Mouse (Mus musculus): ENCODE results near the gene Slc9b2.

DNA sequence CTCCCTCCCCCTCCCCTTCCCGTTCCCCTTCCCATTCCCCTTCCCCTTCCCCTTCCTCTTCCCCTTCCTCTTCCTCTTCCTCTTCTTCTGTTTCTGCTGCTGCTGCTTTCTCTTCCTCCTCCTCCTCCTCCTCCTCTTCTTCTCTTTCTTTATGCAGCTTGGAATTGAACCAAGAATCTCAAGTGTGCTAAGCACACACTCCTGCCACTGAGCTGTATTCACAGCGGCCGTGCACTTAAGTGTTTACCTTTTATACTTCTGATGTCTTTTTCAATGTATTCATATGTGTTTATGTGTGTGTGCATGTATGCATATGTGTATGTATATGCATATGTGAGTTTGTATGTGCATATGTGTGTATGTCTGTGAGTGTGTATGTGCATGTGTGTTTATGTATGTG lies 21.7 kb upstream of the Slc9b2 start:
- TF ChIP-seq GATA1 (IDR thresholded peaks at IDR 0.05; ENCODE audit: borderline replicate concordance, low read length): no peak
- TF ChIP-seq FLI1 (IDR thresholded peaks at IDR 0.05; ENCODE audit: low read length): no peak
